Mouse (Mus musculus) small intestine, adult 2 months (tissue): ENCODE data around the gene Fam89b. TPM values are rescaled to one million over a fixed set of nuclear protein-coding genes. Genes with fewer than 3 reads are reported as not detected.

Experiments
- H3K27ac ChIP-seq: fragments of 200-500 bp; 2 replicates; pipeline ENCODE4 v1.5.1; 2012; ENCODE audit warnings: low read depth, low read length, control low read depth, inconsistent platforms; ENCODE audit not compliant: insufficient read depth
- H3K27me3 ChIP-seq: fragments of 200-500 bp; 2 replicates; pipeline ENCODE4 v1.6.1; 2012; ENCODE audit warnings: mild to moderate bottlenecking, moderate library complexity, low read length, inconsistent platforms; ENCODE audit not compliant: control insufficient read depth, insufficient read depth
- H3K36me3 ChIP-seq: fragments of 200-500 bp; 2 replicates; pipeline ENCODE4 v1.6.1; 2012; ENCODE audit warnings: mild to moderate bottlenecking, low read length, control low read depth, inconsistent platforms; ENCODE audit not compliant: control insufficient read depth, insufficient read depth
- H3K4me1 ChIP-seq: fragments of 200-500 bp; 2 replicates; pipeline ENCODE4 v1.6.1; 2012; ENCODE audit warnings: low read length, inconsistent platforms, mixed read lengths; ENCODE audit not compliant: control insufficient read depth, insufficient read depth, insufficient read length
- H3K4me3 ChIP-seq: fragments of 200-500 bp; 2 replicates; pipeline ENCODE4 v1.5.1; 2012; ENCODE audit warnings: low read depth, mild to moderate bottlenecking, control low read depth, inconsistent platforms, low read length, moderate library complexity
- CTCF ChIP-seq: fragments of 200-500 bp; IDR thresholded peaks from 2 replicates; pipeline ENCODE4 v1.5.1; 2012; ENCODE audit warnings: low read depth, mild to moderate bottlenecking, control low read depth, inconsistent platforms, low read length, moderate library complexity, mixed read lengths; ENCODE audit not compliant: insufficient replicate concordance, insufficient read length; ENCODE audit errors: extremely low read depth
- POLR2A ChIP-seq: fragments of 200-500 bp; IDR thresholded peaks from 2 replicates; pipeline ENCODE4 v1.6.1; 2012; ENCODE audit warnings: low read depth, mild to moderate bottlenecking, control low read depth, inconsistent platforms, low read length, moderate library complexity
- WGBS: fragments of 180-500 bp; shearing (Covaris S2); methylation state at CpG from one replicate; pipeline ENCODE4 v1.1.7; 2018; 5-methylcytosine and 5-hydroxymethylcytosine counted together
- polyA plus RNA-seq: library from polyadenylated mRNA; depleted of rRNA; stranded (reverse); fragments of >200 nt; gene quantifications from 2 replicates; pipeline ENCODE4 v1.2.3, GENCODE M21; 2012; rRNA removed

The Fam89b gene
- polyA plus RNA-seq, 1 experiment = 126 TPM

- H3K27ac ChIP-seq = no peak overlapping the region
- H3K27me3 ChIP-seq = no peaks in the 10 kb centered on the region
- TF ChIP-seq POLR2A = no peak
- no peak for TF ChIP-seq CTCF
- H3K4me3 ChIP-seq = no peak overlapping the region
- peaks cover 9% of the 10 kb centered on the region for H3K4me1 ChIP-seq
- WGBS = 97% methylated on average over 11 of the region's 11 CpGs
- peaks cover 51% of the 10 kb centered on the region for H3K36me3 ChIP-seq
These were observed 43.6 kb downstream of the Fam89b start for GRCm38 (mm10) chr19:5685861-5686260.

- Histone ChIP-seq H3K27me3 (no peaks in the 10 kb centered on the region), H3K4me1 (peaks cover 5% of the 10 kb centered on the region), H3K4me3 (no peak overlapping the region), H3K36me3 (peaks cover 55% of the 10 kb centered on the region), H3K27ac (no peak overlapping the region)
- TF ChIP-seq CTCF = no peak
- no peak for TF ChIP-seq POLR2A
- WGBS = 96% methylated on average over 19 of the region's 19 CpGs
These were observed 44.0 kb downstream of the Fam89b start for GRCm38 (mm10) chr19:5685431-5685830.

DNA sequence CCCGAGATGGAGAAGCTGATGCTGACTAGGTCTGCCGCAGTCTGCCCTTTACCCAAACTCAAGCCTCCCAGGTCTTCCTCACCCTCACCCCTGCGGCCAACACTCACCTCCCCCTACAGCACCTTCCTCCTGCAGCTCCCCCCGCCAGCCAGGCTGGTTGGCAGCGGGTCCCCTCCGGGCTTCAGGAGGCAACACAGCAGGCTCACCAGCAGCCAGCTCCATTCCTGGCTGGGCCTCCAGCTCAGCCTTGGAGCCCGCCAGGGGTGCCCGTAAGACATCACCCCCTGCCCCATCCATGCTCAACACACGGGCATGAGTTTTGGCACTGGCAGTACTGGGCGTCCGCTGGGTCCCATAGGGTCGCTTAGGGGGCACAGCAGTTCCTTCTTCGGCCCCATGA is 44.5 kb downstream of the Fam89b start:
- TF ChIP-seq POLR2A (no peak), CTCF (no peak)
- H3K4me3 ChIP-seq = no peak overlapping the region
- WGBS = 90% methylated on average over 13 of the region's 13 CpGs
- no peaks in the 10 kb centered on the region for H3K27me3 ChIP-seq
- H3K4me1 ChIP-seq = peaks cover 3% of the 10 kb centered on the region
- H3K27ac ChIP-seq = no peak overlapping the region
- H3K36me3 ChIP-seq = peaks cover 58% of the 10 kb centered on the region

DNA sequence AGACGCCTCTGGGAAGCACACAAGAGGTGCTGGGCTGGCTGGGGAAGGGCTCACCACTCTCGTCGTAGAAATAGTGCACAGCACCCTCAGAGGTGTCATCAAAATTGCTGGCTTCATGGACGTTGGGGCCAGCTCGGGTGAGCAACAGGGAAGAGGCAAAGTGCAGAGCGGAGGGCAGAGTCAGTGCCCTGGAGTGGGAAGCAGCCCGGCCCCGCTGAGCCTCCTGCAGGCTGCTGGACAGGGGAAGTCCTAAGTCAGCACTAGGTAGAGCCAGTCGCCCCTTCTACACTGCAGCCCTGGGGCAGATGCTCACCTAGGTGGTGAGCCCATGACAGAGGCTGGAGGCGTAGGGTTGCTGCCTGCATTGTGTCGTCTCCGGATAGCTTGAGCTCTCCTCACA is 45.2 kb downstream of the Fam89b start:
- Histone ChIP-seq H3K4me3 (no peak overlapping the region), H3K36me3 (peaks cover 66% of the 10 kb centered on the region), H3K27ac (no peak overlapping the region), H3K27me3 (no peaks in the 10 kb centered on the region), H3K4me1 (peaks cover 3% of the 10 kb centered on the region)
- TF ChIP-seq POLR2A = no peak
- WGBS = 93% methylated on average over 12 of the region's 12 CpGs

GRCm38 (mm10) chr19:5680432-5680831 is 49.0 kb downstream of the Fam89b start:
- no peaks in the 10 kb centered on the region for H3K4me1 ChIP-seq
- WGBS = 91% methylated on average over 4 of the region's 4 CpGs
- H3K36me3 ChIP-seq = peaks cover 83% of the 10 kb centered on the region
- no peak overlapping the region for H3K27ac ChIP-seq
- TF ChIP-seq CTCF (no peak), POLR2A (no peak)
- H3K27me3 ChIP-seq = no peaks in the 10 kb centered on the region
- no peak overlapping the region for H3K4me3 ChIP-seq

Other genes with a start within 250 kb of the Fam89b start
- 19.9 and 29.1 TPM in 2 replicates for gene Mus81, start 241.3 kb downstream of the Fam89b start, polyA plus RNA-seq
- 320 and 703 TPM in 2 replicates for gene Cfl1, start 239.2 kb downstream of the Fam89b start, polyA plus RNA-seq
- gene 1700020D05Rik, start 225.9 kb downstream of the Fam89b start, polyA plus RNA-seq = 0.19 TPM in 1 of 2 replicates, not detected in the other
- 1.7 and 3.2 TPM in 2 replicates for gene Snx32, start 219.1 kb downstream of the Fam89b start, polyA plus RNA-seq
- 28.5 and 55.3 TPM in 2 replicates for gene Ovol1, start 169.0 kb downstream of the Fam89b start, polyA plus RNA-seq
- gene Ap5b1, start 161.6 kb downstream of the Fam89b start, polyA plus RNA-seq = 20.2 and 37.1 TPM in 2 replicates
- 47.0 and 68.0 TPM in 2 replicates for gene Rnaseh2c, start 127.8 kb downstream of the Fam89b start, polyA plus RNA-seq
- 19.0 and 40.4 TPM in 2 replicates for gene Kat5, start 119.4 kb downstream of the Fam89b start, polyA plus RNA-seq
- gene Rela, start 92.2 kb downstream of the Fam89b start, polyA plus RNA-seq = 35.8 and 61.0 TPM in 2 replicates
- gene Sipa1, start 65.9 kb downstream of the Fam89b start, polyA plus RNA-seq = 35.1 and 54.0 TPM in 2 replicates
- 65.8 and 169 TPM in 2 replicates for gene Map3k11, start 40.9 kb downstream of the Fam89b start, polyA plus RNA-seq
- 85.4 and 150 TPM in 2 replicates for gene Pcnx3, start 40.7 kb downstream of the Fam89b start, polyA plus RNA-seq
- gene Kcnk7, start 25.3 kb downstream of the Fam89b start, polyA plus RNA-seq = 0.57 TPM in 1 of 2 replicates, not detected in the other
- gene Ehbp1l1, start 3.3 kb downstream of the Fam89b start, polyA plus RNA-seq = 62.1 and 100 TPM in 2 replicates
- 28.2 and 30.2 TPM in 2 replicates for gene Ltbp3, start 11.3 kb upstream of the Fam89b start, polyA plus RNA-seq
- gene Scyl1, start 41.8 kb upstream of the Fam89b start, polyA plus RNA-seq = 37.1 and 52.5 TPM in 2 replicates
- 32.1 and 62.1 TPM in 2 replicates for gene Frmd8, start 145.6 kb upstream of the Fam89b start, polyA plus RNA-seq
- gene Slc25a45, start 148.2 kb upstream of the Fam89b start, polyA plus RNA-seq = 207 and 241 TPM in 2 replicates
- gene Tigd3, start 164.5 kb upstream of the Fam89b start, polyA plus RNA-seq = 0.90 and 2.0 TPM in 2 replicates
- gene Dpf2, start 183.4 kb upstream of the Fam89b start, polyA plus RNA-seq = 34.1 and 64.3 TPM in 2 replicates
- 10.3 and 30.6 TPM in 2 replicates for gene Cdc42ep2, start 195.2 kb upstream of the Fam89b start, polyA plus RNA-seq
- 14.2 and 40.8 TPM in 2 replicates for gene Pola2, start 234.5 kb upstream of the Fam89b start, polyA plus RNA-seq